ENCODE assay signal across 7 mouse cellular contexts in genomic region chr3:115641411-115641810, GRCm38 (mm10).
DNase-seq lines count a peak whose midpoint lies in the region; ATAC-seq and TF ChIP-seq lines count a peak whose summit lies in the region.

No protein-coding gene starts in this region.

- no peaks in the 10 kb centered on the region for H3K36me3 ChIP-seq in heart, postnatal 0 days (replicated peaks; ENCODE audit: control insufficient read depth, insufficient read depth, low read length)
- H3K36me3 ChIP-seq in limb, embryonic 10.5 days: no peaks in the 10 kb centered on the region
- H3K36me3 ChIP-seq in midbrain, embryonic 16.5 days (ENCODE audit: control insufficient read depth, insufficient read depth, low read length): no peaks in the 10 kb centered on the region

- H3K27ac ChIP-seq in heart, postnatal 0 days (ENCODE audit: low read depth): peak overlapping the region; percentile 90
- H3K27ac ChIP-seq in limb, embryonic 10.5 days: peak overlapping the region; percentile 90
- H3K27ac ChIP-seq in midbrain, embryonic 16.5 days (ENCODE audit: low read length): no peak overlapping the region; the same call in 1 of the 2 replicates

- WGBS in heart, postnatal 0 days: 4% methylated on average over 6 of the region's 6 CpGs
- 49% methylated on average over 6 of the region's 6 CpGs for WGBS in limb, embryonic 10.5 days
- WGBS in midbrain, embryonic 16.5 days: 55% methylated on average over 6 of the region's 6 CpGs

- H3K27me3 ChIP-seq in heart, postnatal 0 days (ENCODE audit: control insufficient read depth, insufficient read depth, low read length): no peaks in the 10 kb centered on the region
- no peaks in the 10 kb centered on the region for H3K27me3 ChIP-seq in limb, embryonic 10.5 days (ENCODE audit: low read depth, poor library complexity, severe bottlenecking)
- no peaks in the 10 kb centered on the region for H3K27me3 ChIP-seq in midbrain, embryonic 16.5 days (ENCODE audit: control insufficient read depth, insufficient read depth, low read depth, low read length)

- TF ChIP-seq CTCF in heart, postnatal 0 days (IDR thresholded peaks at IDR 0.05; ENCODE audit: low read depth): no peak

- peaks cover 40% of the 10 kb centered on the region for H3K4me1 ChIP-seq in heart, postnatal 0 days (ENCODE audit: control insufficient read depth, insufficient read depth)
- peaks cover 11% of the 10 kb centered on the region for H3K4me1 ChIP-seq in limb, embryonic 10.5 days
- H3K4me1 ChIP-seq in midbrain, embryonic 16.5 days (ENCODE audit: control insufficient read depth, insufficient read depth, low read length): peaks cover 9% of the 10 kb centered on the region; the same call in 1 of the 2 replicates

- no peak overlapping the region for H3K9ac ChIP-seq in heart, postnatal 0 days (replicated peaks; ENCODE audit: low read depth, low read length)
- H3K9ac ChIP-seq in midbrain, embryonic 16.5 days (ENCODE audit: low read depth, low read length): no peak overlapping the region

- peak; percentile 86 for ATAC-seq in heart, postnatal 0 days (ENCODE audit: insufficient read depth, low read depth)
- no peak for ATAC-seq in midbrain, embryonic 16.5 days

- no peaks in the 10 kb centered on the region for H3K9me3 ChIP-seq in heart, postnatal 0 days (replicated peaks; ENCODE audit: control insufficient read depth, low read length)
- H3K9me3 ChIP-seq in limb, embryonic 10.5 days (replicated peaks): no peaks in the 10 kb centered on the region
- no peaks in the 10 kb centered on the region for H3K9me3 ChIP-seq in midbrain, embryonic 16.5 days (replicated peaks; ENCODE audit: control insufficient read depth, low read length, poor library complexity, severe bottlenecking)

- H3K4me3 ChIP-seq in heart, postnatal 0 days (ENCODE audit: low read depth, low read length): 0 out of 2 replicates have a peak overlapping the region, but pooled peaks have one; percentile 36
- no peak overlapping the region for H3K4me3 ChIP-seq in limb, embryonic 10.5 days
- no peak overlapping the region for H3K4me3 ChIP-seq in midbrain, embryonic 16.5 days (ENCODE audit: low read depth, low read length)

- TF ChIP-seq EP300 in heart, postnatal 0 days (IDR thresholded peaks at IDR 0.05; ENCODE audit: low read depth): peak; percentile 86

- DNase-seq in MEL-GATA-1-ER (ENCODE audit: extremely low read depth, low read depth) (peak; percentile 96), MN1 (ENCODE audit: low spot score) (no peak)
- DNase-seq in adrenal gland, postnatal 25 days: peak; percentile 27
- peak; percentile 90 for DNase-seq in heart, postnatal 0 days (ENCODE audit: low spot score)
- peak; percentile 43 for DNase-seq in limb, embryonic 10.5 days (ENCODE audit: low spot score)
- DNase-seq in frontal cortex, postnatal 10 days (ENCODE audit: low spot score in 2 of 2): no peak

- H3K4me2 ChIP-seq in heart, postnatal 0 days (ENCODE audit: low read depth, low read length): peak overlapping the region; percentile 59
- peak overlapping the region; percentile 69; the same call in 1 of the 2 replicates for H3K4me2 ChIP-seq in midbrain, embryonic 16.5 days (ENCODE audit: low read length)

Comparison
In these comparisons a context has a peak if more than half of its experiments do, and no peak if none do; other contexts are left out.
1. DNase-seq: peak in MEL-GATA-1-ER (single experiment), adrenal gland, postnatal 25 days (single experiment), heart, postnatal 0 days (single experiment) and limb, embryonic 10.5 days (single experiment); none in frontal cortex, postnatal 10 days (0 of 2) and MN1 (single experiment).